Mouse (Mus musculus) brain, embryonic 14.5 days (tissue): ENCODE results near the gene Vgll2. TPM values are rescaled to one million over a fixed set of nuclear protein-coding genes. Genes with fewer than 3 reads are reported as not detected.
A peak's percentile ranks its signal among the peaks of the same experiment; 100 is the strongest.

Source experiments
- DNase-seq: peaks from one replicate; pipeline ENCODE4 v3.0.0-alpha.2; 2011; ENCODE audit warnings: low read depth
- CTCF ChIP-seq: fragments of 200-500 bp; IDR thresholded peaks from 2 replicates; pipeline ENCODE4 v1.5.1; 2012; ENCODE audit warnings: inconsistent platforms, mild to moderate bottlenecking, moderate library complexity, borderline replicate concordance; ENCODE audit not compliant: insufficient read depth, insufficient read length; ENCODE audit errors: extremely low read depth
- POLR2A ChIP-seq: fragments of 200-500 bp; IDR thresholded peaks from 2 replicates; pipeline ENCODE4 v1.6.1; 2012; ENCODE audit warnings: mild to moderate bottlenecking, inconsistent platforms, borderline replicate concordance; ENCODE audit not compliant: poor library complexity, insufficient read depth, insufficient read length, severe bottlenecking; ENCODE audit errors: extremely low read depth
- polyA plus RNA-seq: library from polyadenylated mRNA; depleted of rRNA; stranded (reverse); fragments of >200 nt; gene quantifications from 2 replicates; pipeline ENCODE4 v1.2.3, GENCODE M21; 2012; rRNA removed

Vgll2 gene
- polyA plus RNA-seq: 1.8 and 4.6 TPM in 2 replicates

DNA sequence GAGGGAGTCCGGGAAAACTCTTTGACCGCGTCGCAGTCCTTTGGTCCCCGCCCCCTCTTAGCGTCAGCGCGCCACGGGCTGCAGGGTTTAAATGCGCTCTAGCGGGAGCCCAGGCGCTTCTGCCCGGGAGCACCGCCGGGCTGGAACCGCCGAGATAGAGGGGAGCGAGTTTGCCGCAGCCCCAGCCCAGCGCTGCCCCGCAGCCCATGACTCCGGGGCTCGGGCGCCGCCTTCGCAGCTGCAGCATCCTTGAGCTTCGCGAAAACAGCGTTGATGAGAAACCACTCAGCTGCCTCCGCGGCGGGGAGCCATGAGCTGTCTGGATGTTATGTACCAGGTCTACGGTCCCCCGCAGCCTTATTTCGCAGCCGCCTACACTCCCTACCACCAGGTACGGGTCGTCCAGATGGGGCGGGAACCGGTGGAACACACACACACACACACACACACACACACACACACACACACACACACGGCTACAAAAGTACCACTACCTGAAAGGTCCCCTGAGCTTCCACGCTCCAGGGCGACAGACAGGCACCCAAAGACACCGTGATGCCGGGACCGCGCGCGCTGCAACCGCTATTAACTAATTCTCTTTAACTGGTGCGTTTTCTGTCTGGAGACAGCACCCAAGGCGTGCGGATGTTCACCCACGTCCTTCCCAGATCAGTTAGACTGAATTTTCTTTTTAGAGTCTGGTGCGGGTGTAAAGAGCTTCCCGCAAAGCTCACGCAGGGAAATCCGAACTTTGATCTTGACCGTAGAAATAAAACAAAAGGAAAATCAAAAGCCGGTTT is at the start of gene Vgll2:
TSS of gene Vgll2 (plus strand) at position 90 of the 800 bp plus-strand sequence.
- peak; percentile 80 for DNase-seq
- TF ChIP-seq CTCF: no peak
- TF ChIP-seq POLR2A: no peak

DNA sequence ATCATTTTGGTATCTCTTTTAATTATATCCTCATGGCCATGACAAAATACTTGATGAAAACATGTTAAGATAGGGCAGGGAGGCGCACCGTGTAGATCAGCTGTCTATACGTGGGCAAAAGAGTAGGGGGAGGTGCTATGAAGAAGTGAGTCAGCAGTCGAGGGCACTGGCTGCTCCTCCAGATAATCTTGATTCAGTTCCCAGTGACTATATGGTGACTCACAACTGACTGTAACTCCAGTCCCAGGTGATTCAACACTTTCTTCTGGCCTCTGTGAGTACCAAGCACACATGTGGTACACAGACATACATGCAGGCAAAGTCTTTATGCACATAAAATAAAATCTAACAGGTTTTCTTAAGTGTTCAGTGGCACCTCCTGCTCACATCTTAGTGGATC is 47.2 kb upstream of the Vgll2 start:
- DNase-seq: no peak
- TF ChIP-seq CTCF (no peak), POLR2A (no peak)

DNA sequence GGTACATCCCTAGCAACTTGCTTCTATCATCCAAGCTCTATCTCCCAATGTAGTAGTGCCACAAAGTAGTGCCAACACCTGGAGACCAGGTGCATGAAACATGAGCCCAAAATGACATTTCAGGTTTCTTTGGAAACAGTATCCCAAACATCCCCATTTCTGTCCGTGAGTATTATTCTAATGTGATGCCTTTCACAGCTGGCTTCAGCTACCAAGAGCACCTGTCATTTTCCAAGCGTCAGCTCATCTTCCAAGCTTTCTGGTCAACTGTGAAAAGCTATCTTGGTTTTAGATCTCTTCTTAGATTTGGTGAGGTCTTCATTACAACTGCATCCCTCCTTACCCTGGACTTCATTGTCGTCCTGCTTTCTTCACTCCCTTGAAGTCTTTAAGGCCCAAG is 46.7 kb upstream of the Vgll2 start:
- DNase-seq: no peak
- no peak for TF ChIP-seq CTCF
- no peak for TF ChIP-seq POLR2A

DNA sequence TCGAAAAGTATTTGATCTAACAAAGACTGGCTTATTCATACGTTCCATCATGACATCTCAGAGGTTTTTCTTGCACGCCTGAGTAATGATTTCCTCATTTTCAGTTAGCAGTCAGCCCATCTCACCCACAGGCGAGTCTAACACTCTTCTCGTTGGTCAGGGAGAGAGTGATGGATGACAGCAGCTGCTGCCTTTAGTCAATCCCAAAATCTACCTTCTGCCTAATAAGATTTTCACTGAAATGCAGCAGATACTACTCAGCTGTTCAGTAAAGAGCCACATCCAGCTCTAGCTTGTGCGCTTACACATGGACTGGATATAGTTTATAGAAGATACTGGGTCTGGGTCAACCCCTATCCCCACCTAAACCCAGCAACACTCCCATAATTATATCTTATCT is 40.7 kb upstream of the Vgll2 start:
- no peak for TF ChIP-seq CTCF
- no peak for TF ChIP-seq POLR2A
- DNase-seq: no peak

DNA sequence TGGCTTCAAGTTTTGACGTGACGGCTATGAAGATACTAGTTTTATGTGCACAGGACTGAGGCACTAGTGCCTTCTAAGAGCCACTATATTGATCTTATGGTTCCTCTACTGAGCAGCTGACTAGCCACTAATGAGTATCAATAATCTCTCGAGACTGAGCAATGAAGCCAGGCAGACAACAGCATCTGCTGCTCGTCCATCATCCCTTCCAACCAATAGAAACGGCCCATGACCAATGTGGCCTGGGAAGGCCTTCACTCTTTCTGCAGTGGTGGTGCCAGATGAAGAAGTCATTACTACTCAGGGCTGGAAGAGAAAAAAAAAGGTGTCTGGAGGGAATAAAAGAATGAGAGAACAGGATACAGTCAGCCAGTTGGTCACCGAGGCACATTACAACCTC is 39.9 kb upstream of the Vgll2 start:
- TF ChIP-seq POLR2A (no peak), CTCF (no peak)
- DNase-seq: no peak

DNA sequence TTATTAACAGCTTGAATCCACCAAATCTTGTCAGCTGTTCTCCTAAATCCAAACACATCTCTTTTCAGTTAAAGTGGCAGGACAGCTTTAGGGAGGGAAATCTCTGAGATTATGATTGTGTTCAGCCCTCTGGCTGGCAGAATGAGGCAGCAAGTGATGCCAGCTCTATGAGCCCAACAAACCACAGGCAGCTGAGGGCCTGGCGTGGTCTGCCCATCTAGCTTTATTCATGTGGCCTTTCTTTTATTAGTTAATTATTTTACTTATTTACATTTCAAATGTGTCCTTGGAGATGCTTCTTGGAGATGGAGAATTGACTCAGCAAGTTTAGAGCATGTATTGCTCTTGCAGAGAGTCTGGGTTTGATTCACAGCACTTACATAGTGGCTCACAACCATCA is 3.8 kb upstream of the Vgll2 start:
- no peak for DNase-seq
- TF ChIP-seq CTCF: no peak

DNA sequence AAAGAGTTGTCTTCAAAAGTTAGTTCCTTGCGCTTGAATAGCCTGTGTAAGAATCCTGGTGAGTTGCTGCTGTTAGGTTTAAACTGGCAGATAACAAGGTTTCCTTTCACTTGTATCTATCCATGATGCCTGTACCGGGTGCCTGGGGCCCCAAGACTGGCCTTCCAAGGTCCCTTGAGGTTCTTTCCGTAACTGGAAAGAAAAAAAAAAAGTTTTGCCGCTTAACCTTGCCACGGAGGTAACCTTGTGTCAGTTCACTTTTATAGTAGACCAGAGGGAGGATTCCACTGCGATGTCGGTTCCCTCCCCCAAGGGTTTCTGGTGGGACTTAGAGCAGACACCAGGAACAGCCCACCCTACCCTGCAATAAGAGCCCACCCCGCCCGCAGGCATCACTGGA is 1.1 kb upstream of the Vgll2 start:
- no peak for TF ChIP-seq POLR2A
- TF ChIP-seq CTCF: no peak
- DNase-seq: no peak

DNA sequence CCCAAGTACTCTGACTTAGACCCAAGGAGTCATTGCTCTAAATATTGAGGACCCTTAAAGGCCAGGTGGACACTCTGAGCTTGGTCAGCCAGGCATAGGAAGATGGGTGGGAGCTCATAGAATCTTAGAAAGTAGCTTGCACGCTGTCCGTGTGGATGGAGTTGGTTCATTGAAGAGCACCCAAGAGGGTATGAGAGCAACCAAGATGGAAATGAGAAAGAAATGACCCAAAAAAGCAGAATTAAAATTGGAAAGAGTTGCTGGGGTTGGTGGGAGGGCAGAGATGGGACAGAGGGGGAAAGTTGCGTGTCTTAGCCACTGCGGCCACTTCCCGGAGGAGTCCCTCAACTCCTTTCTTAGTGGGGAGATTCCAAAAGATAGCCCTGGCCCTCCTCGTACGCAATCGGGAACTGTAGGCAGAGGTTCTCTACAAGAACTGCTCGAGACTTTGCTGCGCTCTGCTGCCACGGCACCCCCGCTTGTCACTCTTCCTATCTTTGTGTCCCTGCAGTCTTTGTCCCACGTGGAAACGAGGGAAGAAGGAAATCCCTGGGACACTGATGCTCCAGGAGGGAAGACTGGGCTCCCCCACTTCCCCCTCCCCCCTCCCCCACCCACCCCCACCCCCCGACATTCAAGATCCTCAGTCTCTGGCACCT is 437 bp upstream of the Vgll2 start:
- peak; percentile 49 for DNase-seq

DNA sequence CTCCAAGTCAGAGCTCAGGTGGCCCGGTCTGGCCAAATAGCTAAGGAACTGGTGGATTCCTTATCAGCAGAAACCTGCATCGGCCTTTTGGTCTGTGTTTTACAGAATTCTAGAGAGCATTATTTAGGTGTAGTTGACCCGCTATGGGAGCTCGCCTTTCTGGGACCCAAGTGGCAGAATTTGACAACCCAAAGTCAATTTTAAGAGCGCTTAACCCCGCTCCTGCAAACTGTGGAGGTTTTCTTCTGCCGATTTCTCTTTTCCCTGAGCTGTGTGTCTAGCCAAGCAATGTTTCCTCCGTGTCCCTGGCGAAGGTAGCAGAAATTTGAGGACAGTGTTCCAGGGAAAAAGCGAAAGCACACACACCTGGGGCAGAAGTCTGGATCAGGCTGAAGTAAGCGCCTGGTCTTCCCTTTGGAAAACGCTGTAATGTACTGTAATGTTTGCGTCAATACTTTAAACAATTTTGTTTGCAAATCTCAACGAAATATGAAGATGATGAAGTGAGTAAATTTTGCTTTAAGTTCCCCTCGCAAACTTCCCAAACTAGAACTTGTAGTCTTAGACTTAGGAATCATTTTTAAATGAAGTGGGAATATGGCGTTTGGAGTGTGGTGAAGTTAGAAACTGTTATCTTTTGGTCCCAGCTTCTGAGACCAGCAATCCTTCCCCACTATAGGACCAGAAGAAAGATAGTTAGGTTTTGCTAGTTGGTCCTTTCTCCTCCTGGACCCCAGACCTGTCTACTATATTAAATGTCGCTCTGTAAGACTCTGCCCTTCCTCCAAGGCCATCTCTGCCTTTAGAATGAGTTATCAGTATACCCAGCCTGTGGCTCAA is 1.1 kb downstream of the Vgll2 start:
- TF ChIP-seq POLR2A (no peak), CTCF (no peak)
- peak; percentile 53 for DNase-seq

More for the DNA sequence above, 437 bp upstream of the Vgll2 start:
- no peak for TF ChIP-seq POLR2A
- TF ChIP-seq CTCF: no peak

DNA sequence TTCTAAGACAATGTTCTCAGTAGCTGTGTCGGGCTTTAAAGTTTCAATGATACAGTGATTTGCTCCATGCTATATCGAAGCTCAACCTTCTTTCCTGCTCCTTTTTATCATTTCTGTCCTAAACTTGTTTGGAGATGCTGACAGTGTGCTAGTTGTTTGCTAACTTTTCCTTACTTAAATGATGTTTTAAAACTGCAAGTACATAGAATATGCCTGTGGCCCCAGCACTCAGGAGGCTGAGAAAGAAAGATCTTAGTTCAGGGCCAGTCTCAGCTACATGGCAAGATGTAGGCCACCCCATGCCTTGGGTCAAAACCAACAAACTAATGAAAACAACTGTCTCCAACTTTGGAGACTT is 1.7 kb downstream of the Vgll2 start:
- peak; percentile 27 for DNase-seq
- no peak for TF ChIP-seq CTCF

DNA sequence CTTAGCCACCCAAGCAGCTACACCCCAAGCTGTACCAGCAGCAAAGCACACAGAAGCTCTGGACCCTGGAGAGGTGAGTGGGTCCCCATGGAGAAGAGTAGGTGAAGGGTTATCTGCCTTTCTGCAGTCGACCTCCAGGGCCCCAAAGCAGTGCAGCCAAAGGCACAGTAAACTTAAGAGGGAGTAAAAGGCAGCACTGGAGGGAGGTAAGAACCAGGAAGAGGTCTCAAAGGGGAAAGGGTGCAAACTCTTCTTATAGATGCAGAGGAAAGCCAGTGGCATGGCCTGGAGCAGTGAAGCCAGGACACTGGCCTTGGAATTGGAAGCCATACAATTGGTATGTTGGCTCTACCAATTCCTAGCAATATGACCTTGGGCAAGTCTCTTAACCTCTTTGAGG is 3.0 kb downstream of the Vgll2 start:
- DNase-seq: no peak
- TF ChIP-seq POLR2A: no peak
- no peak for TF ChIP-seq CTCF
